Mouse (Mus musculus): ENCODE results near the gene Rps9.

DNA sequence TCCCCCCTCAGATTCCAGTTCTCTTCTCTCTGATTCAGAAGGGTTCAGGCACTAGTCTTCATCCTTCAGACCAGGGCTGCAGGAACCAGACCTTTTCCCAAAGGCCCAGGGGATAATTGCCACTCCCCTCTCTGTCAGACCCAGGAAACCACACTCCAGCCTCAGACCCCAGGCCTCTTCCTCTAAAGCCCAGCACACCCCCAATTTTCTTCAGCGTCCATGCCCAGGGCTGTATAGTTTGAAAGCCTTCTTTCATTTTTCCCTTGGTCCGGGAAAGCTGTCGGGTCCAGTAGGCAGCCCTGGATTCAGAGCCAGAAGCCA is 28.6 kb upstream of the Rps9 start:
- no peak for TF ChIP-seq POLR2A (IDR thresholded peaks at IDR 0.05; ENCODE audit: low read depth, low read length)
- TF ChIP-seq CTCF (IDR thresholded peaks at IDR 0.05; ENCODE audit: extremely low read depth, insufficient read depth, insufficient read length, insufficient replicate concordance): no peak
